Mouse (Mus musculus): ENCODE data around the gene Folh1.
"Not testable (repeated sequence)": the region's sequence is repeated elsewhere in the genome, so short reads cannot be mapped to it uniquely, and the experiment has no call there.

Gene Folh1

GRCm38 (mm10) chr7:86775617-86776325, at the start of gene Folh1:
Gene Folh1, minus strand, starts transcription at chr7:86775943.
- no peak for DNase-seq (ENCODE audit: low read depth, low spot score)

DNA sequence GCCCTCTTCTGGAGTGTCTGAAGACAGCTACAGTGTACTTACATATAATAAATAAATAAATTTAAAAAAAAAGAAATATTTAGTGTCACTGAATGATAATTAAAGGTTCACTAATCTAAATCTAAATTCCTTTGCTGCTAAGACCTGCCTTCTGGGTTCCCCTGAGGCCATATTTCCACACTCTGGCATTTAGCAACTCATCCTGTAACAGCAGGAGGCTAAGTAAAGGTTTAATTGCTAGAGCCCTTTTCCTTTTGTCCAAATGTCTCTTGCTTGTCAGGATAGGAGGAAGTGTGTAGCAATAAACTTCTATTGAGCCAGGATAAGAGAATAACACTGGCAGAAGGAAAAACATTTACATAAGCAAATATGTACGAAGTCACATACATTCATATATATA, 40.7 kb upstream of the Folh1 start:
- DNase-seq (ENCODE audit: low read depth, low spot score), result no peak

DNA sequence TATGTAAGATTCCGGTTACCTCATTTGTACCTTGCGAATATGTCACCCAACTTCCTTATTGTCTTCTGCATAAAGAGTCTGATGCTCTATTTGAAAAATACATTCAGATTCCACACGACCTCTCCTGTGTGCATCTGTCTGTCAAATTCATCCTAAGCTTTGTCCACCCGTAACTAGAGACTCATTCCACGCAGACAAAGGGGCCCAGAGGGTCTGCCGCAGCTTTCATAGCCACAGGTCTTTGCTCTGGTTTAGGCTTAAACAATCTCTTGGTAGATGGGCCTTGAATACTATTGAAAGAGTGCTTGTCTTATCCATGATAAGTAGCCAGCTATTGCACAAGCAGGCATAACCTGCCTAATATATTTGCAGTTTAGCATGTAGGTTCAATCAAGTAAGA, 40.0 kb upstream of the Folh1 start:
- not testable (repeated sequence) for DNase-seq (ENCODE audit: low read depth, low spot score)

DNA sequence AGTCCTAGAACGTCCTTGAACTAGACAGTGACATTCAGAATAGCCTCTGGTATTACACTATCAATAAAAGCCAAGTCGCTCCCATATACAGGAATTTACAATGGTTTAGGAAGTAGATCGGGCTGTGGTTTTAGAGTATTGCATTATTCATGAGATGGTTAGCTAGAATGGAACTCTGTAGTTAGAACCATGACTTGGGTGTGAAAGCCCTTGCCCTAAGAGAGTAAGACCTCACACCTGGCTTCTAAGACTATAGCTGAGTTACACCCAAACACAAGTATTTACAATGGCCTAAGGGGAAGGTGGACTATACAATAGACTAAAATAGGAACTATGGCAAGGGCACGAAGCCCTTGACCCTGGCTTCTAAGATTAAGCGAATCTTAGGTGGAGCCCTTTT, 39.5 kb upstream of the Folh1 start:
- not testable (repeated sequence) for DNase-seq (ENCODE audit: low read depth, low spot score)

DNA sequence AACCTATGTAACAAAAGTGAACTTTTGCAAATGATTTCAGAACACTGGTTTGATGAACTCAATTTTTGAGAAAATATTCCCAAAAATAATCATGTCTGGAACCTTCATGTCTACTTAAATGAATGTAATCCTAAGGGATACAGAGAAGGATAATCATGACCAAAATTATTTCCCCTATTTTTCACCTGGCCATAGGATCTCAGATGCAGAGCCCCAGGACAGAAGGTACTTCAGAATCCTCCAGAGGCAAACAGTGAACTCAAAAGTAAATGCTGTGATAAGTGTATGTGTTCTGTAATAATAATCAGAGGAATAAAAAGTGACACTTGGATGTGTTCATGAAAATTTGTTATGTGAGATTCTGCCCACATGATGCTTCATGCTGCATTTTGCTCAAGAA, 19.0 kb upstream of the Folh1 start, which contains the start of gene Vmn2r77:
Gene Vmn2r77, plus strand, starts transcription at position 301 of the 400 bp plus-strand sequence.
- no peak for DNase-seq (ENCODE audit: low read depth, low spot score)

GRCm38 (mm10) chr7:86771621-86772020, 4.1 kb downstream of the Folh1 start:
- DNase-seq (ENCODE audit: low read depth, low spot score), result no peak

DNA sequence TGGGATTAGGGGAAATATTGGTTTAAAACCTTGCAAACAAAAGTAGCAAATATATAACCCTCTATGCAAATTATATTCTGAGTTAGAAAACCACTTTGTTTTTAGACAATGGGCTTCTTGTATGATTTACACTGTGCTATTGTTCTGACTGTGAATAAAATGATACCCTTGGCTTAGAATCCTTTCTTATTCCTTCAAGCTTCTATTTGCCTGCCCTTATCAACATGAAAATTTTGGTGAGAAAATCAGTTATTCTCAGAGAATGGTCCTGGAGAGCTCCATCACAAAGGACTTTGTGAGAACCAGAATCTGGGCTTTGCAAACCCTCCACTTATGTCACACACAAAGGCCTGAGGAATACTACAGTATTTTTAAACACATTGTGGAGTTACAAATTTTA, 11.1 kb downstream of the Folh1 start:
- DNase-seq (ENCODE audit: low read depth, low spot score), result no peak

DNA sequence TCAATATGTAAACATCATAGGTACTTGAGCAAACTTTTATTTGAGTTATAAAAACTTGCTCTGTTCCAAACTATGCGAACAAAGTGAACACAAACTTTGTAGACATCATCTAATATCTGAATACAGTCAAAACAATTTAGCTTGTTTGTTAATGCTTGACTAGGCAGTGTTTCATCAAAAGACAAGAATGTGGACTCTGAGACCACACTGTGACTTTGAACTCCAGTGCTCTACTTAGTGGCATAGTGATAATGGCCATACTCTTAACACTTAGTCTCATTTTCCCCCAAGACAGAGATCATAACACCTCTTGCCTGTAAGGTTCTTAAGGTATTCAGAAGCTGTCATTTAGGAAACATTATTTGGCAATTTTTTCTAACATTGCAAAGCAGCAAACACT, 15.0 kb downstream of the Folh1 start:
- no peak for DNase-seq (ENCODE audit: low read depth, low spot score)

DNA sequence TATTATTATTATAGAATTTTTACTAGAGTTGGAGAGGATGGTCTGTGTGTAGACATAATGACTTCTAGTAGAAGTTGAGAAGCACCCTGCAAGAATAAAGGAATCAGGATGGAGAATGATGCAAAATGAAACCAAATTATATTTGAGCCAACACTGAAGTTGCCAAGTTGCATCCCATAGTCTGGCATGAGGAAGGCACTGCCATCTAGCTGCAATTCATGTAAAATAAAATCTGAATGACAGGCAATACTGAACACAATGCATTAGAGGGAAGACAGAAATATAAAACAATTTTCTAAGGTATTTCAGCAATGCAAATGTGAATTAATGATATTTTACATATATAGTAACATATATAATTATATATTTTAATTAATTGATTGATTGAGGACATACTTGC, 50.7 kb downstream of the Folh1 start:
- no peak for DNase-seq (ENCODE audit: low read depth, low spot score)

DNA sequence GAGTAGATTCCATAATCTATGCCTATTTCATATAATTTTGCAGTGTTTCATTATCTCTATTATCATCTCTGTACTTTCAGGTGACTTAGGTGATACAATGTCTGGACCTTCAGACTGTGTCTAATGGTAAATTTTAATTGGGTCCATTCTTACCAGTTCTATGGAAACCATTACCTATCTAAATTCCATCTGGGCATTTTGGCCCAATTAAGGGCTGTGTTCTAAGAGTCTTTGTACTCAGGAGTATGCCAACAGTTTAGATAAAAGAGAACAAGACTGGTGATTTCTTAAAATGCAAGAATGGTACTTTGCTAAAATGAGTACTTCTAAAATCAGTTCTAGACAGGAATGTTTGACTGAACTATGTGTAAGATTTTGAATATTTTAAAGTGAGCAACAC, 87.7 kb downstream of the Folh1 start, which contains the start of gene Olfr292:
Gene Olfr292, plus strand, starts transcription at position 301 of the 400 bp plus-strand sequence.
- DNase-seq (ENCODE audit: low read depth, low spot score), result no peak
